Mouse (Mus musculus) cerebellum, adult 11-12 months (tissue): ENCODE measurements around the gene Zdhhc17.

Source experiments
- DNase-seq: peaks from one replicate; pipeline ENCODE4 v3.0.0; 2022

The Zdhhc17 gene

GRCm38 (mm10) chr10:111009641-111010479 lies at the start of gene Zdhhc17:
Zdhhc17 (minus strand) TSS chr10:111010140.
- peak; percentile 89 for DNase-seq

- no peak for DNase-seq
These were observed 45.8 kb upstream of the Zdhhc17 start for GRCm38 (mm10) chr10:111055770-111056169.

DNA sequence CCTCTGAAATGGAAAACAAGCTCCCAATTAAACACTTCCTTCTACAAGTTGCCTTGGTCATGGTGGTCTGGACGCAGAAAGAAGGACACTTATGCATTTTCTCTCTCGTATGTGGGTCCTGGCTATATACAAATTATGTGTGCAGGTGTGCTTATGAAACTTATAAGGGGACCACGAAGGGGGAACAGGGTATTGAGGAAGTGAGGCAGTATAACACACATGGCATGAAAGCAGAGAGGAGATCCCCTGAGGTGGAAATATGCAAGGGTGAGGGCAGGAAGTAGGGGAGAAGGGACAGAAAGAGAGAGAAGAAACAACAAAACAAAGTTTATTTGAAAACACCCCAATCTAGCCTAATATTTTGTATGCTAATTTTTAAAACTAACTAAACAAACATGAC lies 41.7 kb upstream of the Zdhhc17 start:
- DNase-seq = no peak

GRCm38 (mm10) chr10:111050511-111050910 lies 40.6 kb upstream of the Zdhhc17 start:
- no peak for DNase-seq

DNA sequence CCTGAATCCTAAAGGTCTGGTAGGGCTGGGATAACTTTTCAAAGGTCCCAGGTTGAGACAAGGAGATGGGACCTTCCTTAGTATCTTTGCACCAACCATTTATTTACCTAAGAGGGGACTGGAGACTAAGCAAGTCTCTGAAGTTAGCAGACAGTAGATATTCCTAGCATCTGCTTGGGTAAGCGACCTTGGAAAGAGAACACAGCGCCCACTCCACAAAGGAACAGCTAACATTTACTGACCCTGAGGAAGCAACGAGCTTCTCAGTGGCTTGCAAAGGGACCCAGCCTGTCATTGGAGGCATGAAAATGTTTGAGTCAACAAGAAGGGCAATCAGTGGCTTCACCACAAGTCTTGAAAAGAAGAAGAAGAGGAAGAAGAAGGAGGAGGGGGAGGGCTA lies 40.1 kb upstream of the Zdhhc17 start:
- DNase-seq = no peak

- no peak for DNase-seq
These were observed 38.0 kb upstream of the Zdhhc17 start for GRCm38 (mm10) chr10:111047895-111048294.

DNA sequence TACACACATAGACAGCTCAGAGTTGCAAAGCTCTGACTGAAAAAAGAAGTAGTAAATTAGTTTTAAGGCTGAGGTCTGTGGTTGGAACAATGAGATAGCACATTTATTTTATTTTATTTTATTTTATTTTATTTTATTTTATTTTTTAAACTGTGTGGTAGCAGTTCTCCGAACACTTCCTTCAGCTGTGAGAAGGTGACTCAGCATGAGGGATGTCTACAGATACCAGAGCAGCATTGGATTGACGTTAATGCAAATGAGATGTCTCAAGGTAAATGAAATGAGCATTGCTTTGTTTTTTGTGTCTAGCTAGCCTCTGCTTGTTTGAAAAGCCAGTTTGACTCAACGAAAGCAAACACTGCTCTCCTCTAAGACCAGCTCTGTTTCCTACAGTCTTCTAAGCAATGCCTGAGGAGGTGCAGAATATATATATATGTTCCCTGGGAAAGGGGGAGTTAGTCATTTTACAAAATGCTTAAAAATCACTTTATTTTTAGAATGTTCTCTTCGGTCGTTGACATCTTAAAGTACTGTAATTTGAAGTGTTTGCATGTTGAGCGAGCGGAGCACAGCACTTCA lies 30.2 kb upstream of the Zdhhc17 start:
- no peak for DNase-seq

GRCm38 (mm10) chr10:111036851-111037250 lies 26.9 kb upstream of the Zdhhc17 start:
- DNase-seq = no peak

DNA sequence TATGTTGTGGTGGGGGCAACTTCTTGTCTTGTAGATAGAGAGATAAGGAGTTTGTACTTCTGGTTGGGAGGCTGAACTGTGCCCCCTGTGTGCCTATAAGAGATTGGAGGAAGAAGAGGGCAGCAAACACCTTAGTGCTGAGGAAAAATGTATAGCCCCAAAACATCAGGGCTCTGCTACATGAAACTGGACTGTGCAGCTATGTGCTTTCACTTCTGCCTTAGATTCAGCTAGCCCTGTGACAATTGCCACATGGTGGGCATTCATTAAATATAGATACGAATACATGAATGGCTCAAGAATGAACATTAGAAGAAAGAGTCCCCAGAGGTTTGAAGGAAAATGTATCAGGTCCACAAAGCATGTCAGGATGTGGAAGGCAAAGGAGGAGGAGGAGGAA lies 25.2 kb upstream of the Zdhhc17 start:
- no peak for DNase-seq

- DNase-seq = peak; percentile 44
These were observed 21.8 kb upstream of the Zdhhc17 start for GRCm38 (mm10) chr10:111031511-111032365.

- no peak for DNase-seq
These were observed 20.9 kb upstream of the Zdhhc17 start for GRCm38 (mm10) chr10:111030845-111031244.

DNA sequence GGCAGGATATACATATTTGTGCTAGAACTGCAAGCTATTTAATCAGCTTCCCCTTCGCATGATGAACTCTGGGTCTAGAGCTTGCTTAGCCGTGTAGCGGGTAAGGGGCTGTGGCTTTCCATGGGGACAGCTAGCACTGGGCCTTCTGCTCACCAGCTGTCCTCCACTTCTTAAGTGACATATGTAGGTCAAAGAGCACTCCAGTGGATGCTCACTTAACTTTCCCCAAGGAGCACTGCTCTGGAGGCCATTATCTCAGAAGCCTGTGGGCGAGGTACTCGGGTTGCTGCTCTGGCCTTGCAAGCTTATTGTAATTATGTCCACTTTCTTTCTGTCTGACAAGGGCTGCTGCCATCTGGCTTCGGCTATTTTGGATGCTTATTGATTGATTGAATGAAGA lies 16.2 kb upstream of the Zdhhc17 start:
- no peak for DNase-seq

DNA sequence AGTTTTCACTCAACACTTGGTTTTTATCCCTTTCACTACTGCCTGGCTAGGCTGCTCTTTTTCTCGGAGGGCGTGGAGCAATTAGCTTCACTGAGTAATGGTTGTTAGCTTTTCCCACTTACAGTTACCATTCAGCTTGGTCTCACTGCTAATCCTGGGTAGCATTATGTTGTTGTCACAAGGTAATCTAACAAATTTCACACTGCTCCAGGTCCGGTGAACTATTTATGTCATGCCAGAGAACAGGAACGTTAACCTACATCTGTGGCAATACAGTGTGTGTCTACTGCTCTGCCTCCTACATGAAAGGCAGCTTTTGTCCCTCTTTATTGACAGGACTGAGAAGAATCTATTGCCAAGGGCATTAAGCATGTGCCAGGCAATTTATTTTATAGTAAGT lies 14.8 kb upstream of the Zdhhc17 start:
- no peak for DNase-seq

- DNase-seq = no peak
These were observed 4.5 kb upstream of the Zdhhc17 start for GRCm38 (mm10) chr10:111014476-111014875.

GRCm38 (mm10) chr10:111013265-111013664 lies 3.3 kb upstream of the Zdhhc17 start:
- DNase-seq = no peak

GRCm38 (mm10) chr10:111012496-111013038 lies 2.6 kb upstream of the Zdhhc17 start:
- no peak for DNase-seq

GRCm38 (mm10) chr10:111011226-111011765 lies 1.4 kb upstream of the Zdhhc17 start:
- DNase-seq = no peak

- DNase-seq = peak; percentile 55
These were observed 713 bp upstream of the Zdhhc17 start for GRCm38 (mm10) chr10:111010480-111011225.

- DNase-seq = no peak
These were observed 763 bp downstream of the Zdhhc17 start for GRCm38 (mm10) chr10:111009113-111009640.

- DNase-seq = no peak
These were observed 2.3 kb downstream of the Zdhhc17 start for GRCm38 (mm10) chr10:111007687-111008086.

DNA sequence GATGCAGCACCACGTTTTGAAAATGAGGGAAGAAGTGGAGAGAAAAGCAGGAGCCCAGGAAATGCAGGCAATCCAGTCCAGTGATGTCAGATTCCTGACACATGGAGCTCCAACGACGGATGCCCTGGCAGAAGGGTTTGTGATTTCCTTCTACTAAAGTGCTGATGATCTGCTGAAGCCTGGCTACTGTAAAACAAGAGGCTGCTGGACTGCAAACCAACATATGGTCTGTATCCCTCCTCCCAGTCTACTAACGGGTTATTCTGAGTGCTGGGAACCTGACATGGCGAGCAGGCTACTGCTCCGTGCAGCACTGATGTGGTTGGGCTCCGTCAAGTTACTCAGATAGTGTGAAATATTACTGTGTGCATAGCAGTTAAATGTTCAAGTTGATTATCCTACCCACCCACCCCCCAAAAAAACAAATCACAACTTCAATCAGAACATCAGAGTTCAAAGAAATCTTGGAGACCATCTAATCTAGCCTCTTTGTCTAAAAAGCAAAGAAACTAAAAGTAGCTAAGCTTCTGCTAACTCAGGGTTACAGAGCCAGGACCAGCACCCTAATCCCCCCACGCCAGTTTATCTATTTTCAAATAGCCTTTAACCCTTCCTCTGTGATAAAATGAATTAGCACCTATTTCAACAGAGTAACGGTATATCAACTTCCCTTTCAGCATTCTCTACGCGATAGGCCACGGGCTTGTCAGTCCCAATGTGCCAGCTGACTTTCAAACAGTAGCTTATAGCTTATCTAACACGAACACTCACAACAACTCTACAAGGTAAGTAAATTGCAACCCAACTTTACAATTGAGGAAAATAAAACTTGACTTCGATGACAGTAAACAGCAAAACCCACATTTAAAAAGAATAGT lies 4.1 kb downstream of the Zdhhc17 start:
- peak; percentile 38 for DNase-seq
